16 mouse cellular contexts compared by ENCODE assay signal in genomic region chr17:46115489-46115888, GRCm38 (mm10). TPM values are rescaled to one million over a fixed set of nuclear protein-coding genes. Genes with fewer than 3 reads are reported as not detected.
DNase-seq lines count a peak whose midpoint lies in the region; ATAC-seq and TF ChIP-seq lines count a peak whose summit lies in the region.
"Had no signal": no experiment of that assay in that cellular context is flagged by ENCODE, and none has a peak within 500 bp of the region (broad histone marks: within the 10 kb centered on the region; RNA-seq: fewer than 3 reads in every experiment).

No protein-coding gene starts in this region.

- peaks cover 54% of the 10 kb centered on the region for H3K4me1 ChIP-seq in forebrain, embryonic 10.5 days
- H3K4me1 ChIP-seq in forebrain, embryonic 16.5 days (replicated peaks; ENCODE audit: control insufficient read depth, insufficient read depth, low read length) = peaks cover 10% of the 10 kb centered on the region
- H3K4me1 ChIP-seq in lung, adult 2 months (ENCODE audit: control insufficient read depth, insufficient read depth, low read length) = peaks cover 31% of the 10 kb centered on the region
- H3K4me1 ChIP-seq in lung, embryonic 15.5 days = peaks cover 65% of the 10 kb centered on the region

- 79% methylated on average over 2 of the region's 2 CpGs for WGBS in forebrain, embryonic 10.5 days
- WGBS in forebrain, embryonic 16.5 days = 68% methylated on average over 2 of the region's 2 CpGs
- WGBS in lung, adult 2 months = 18% methylated on average over 2 of the region's 2 CpGs
- 16% methylated on average over 2 of the region's 2 CpGs for WGBS in lung, embryonic 15.5 days

- no peak for TF ChIP-seq POLR2A in lung, adult 2 months (IDR thresholded peaks at IDR 0.05; ENCODE audit: borderline replicate concordance, extremely low read depth, low read depth, low read length)

- no peak for TF ChIP-seq CTCF in lung, adult 2 months (IDR thresholded peaks at IDR 0.05; ENCODE audit: insufficient read depth, low read length)

- no peak overlapping the region for H3K4me2 ChIP-seq in forebrain, embryonic 16.5 days (ENCODE audit: low read length)
- H3K4me2 ChIP-seq in lung, embryonic 15.5 days = 0 out of 2 replicates have a peak overlapping the region, but pooled peaks have one; percentile 0
- H3K4me2 ChIP-seq: midbrain, embryonic 11.5 days had no signal

- intact Hi-C loops in left cerebral cortex, postnatal 4 days (cut with DNase I) = no loop called here

- H3K36me3 ChIP-seq in forebrain, embryonic 10.5 days (replicated peaks) = peaks cover 53% of the 10 kb centered on the region
- H3K36me3 ChIP-seq in forebrain, embryonic 16.5 days (ENCODE audit: control insufficient read depth, insufficient read depth) = peaks cover 5% of the 10 kb centered on the region; the same call in 1 of the 2 replicates
- peaks cover 24% of the 10 kb centered on the region for H3K36me3 ChIP-seq in lung, embryonic 15.5 days

- H3K4me3 ChIP-seq in forebrain, embryonic 10.5 days = no peak overlapping the region
- no peak overlapping the region for H3K4me3 ChIP-seq in forebrain, embryonic 16.5 days (replicated peaks; ENCODE audit: low read length)
- no peak overlapping the region for H3K4me3 ChIP-seq in lung, adult 2 months (replicated peaks; ENCODE audit: extremely low read depth, low read depth, low read length)
- no peak overlapping the region for H3K4me3 ChIP-seq in lung, embryonic 15.5 days

- H3K27ac ChIP-seq in forebrain, embryonic 10.5 days = peak overlapping the region; percentile 32; the same call in 1 of the 2 replicates
- H3K27ac ChIP-seq in forebrain, embryonic 16.5 days (ENCODE audit: low read length) = no peak overlapping the region
- peak overlapping the region; percentile 87 for H3K27ac ChIP-seq in lung, embryonic 15.5 days

- no peak for ATAC-seq in forebrain, embryonic 16.5 days
- no peak for ATAC-seq in lung, embryonic 15.5 days (ENCODE audit: borderline replicate concordance, extremely low read depth, low FRiP score, low TSS enrichment)
- ATAC-seq in inflammation-experienced regulatory T-cells, adult 6 months = no peak
- ATAC-seq: liver, postnatal 0 days had no signal

- no peaks in the 10 kb centered on the region for H3K9me3 ChIP-seq in forebrain, embryonic 10.5 days
- H3K9me3 ChIP-seq in forebrain, embryonic 16.5 days (ENCODE audit: control insufficient read depth, low read length) = no peaks in the 10 kb centered on the region
- no peaks in the 10 kb centered on the region for H3K9me3 ChIP-seq in lung, embryonic 15.5 days

- no peaks in the 10 kb centered on the region for H3K27me3 ChIP-seq in forebrain, embryonic 10.5 days (ENCODE audit: poor library complexity, severe bottlenecking)
- no peaks in the 10 kb centered on the region for H3K27me3 ChIP-seq in forebrain, embryonic 16.5 days (replicated peaks; ENCODE audit: control insufficient read depth, insufficient read depth, low read length)
- H3K27me3 ChIP-seq in lung, embryonic 15.5 days = no peaks in the 10 kb centered on the region

- no peak overlapping the region for H3K9ac ChIP-seq in forebrain, embryonic 16.5 days (replicated peaks; ENCODE audit: low read depth, low read length)
- H3K9ac ChIP-seq in lung, embryonic 15.5 days = no peak overlapping the region
- H3K9ac ChIP-seq: liver, postnatal 0 days had no signal

- DNase-seq in forebrain, embryonic 10.5 days (ENCODE audit: extremely low spot score, low spot score) = no peak
- DNase-seq in lung, adult 18-20 months = peak; percentile 64 to 80
- DNase-seq in lung, adult 2 months = no peak
- no peak for DNase-seq in left cerebral cortex, postnatal 4 days
- no peak for DNase-seq in frontal cortex, adult 2 months (ENCODE audit: extremely low spot score in 1 of 2, low spot score in 1 of 2)
- DNase-seq: adrenal gland, postnatal 14 days; cerebellum, adult 8-10 months; gastrocnemius, postnatal 14 days; kidney, postnatal 10 days; liver, postnatal 0 days; retina, postnatal 1 day; thymus, postnatal 14 days had no signal

RNA-seq across cellular contexts. Expression of gene Mrps18a, which starts 4.7 kb away (rescaled TPM):
- polyA plus RNA-seq in forebrain, embryonic 10.5 days (2016; fragmentation: Nextera tagmentation; extraction: Ambion mirVana) = 152 and 154 TPM in 2 replicates
- polyA plus RNA-seq in forebrain, embryonic 16.5 days (2015; fragmentation: Nextera tagmentation; extraction: Ambion mirVana) = 125 and 137 TPM in 2 replicates
- polyA plus RNA-seq in lung, adult 2 months (2012; rRNA removed) = 41.3 and 44.9 TPM in 2 replicates
- polyA plus RNA-seq in lung, embryonic 15.5 days (2015; fragmentation: Nextera tagmentation; extraction: Ambion mirVana) = 143 TPM in 2 replicates
- 100 to 1,000 TPM in 2 of 3 experiments, 10 to 100 TPM in 1; 97.0 to 127 (median 110) TPM for polyA plus RNA-seq in inflammation-experienced regulatory T-cells, adult 6 months (2017; shearing (Covaris generic))
- total RNA-seq in left cerebral cortex, postnatal 4 days (2021) = 10 to 100 TPM; 75.8 to 78.3 TPM
- polyA plus RNA-seq in frontal cortex, adult 2 months (2012; rRNA removed) = 94.8 and 106 TPM in 2 replicates

RNA-seq across cellular contexts. Expression of gene Rsph9, which starts 28.5 kb away (rescaled TPM):
- 8.9 and 11.3 TPM in 2 replicates for polyA plus RNA-seq in forebrain, embryonic 10.5 days (2016; fragmentation: Nextera tagmentation; extraction: Ambion mirVana)
- polyA plus RNA-seq in forebrain, embryonic 16.5 days (2015; fragmentation: Nextera tagmentation; extraction: Ambion mirVana) = 33.7 and 48.7 TPM in 2 replicates
- polyA plus RNA-seq in lung, adult 2 months (2012; rRNA removed) = 26.0 and 28.1 TPM in 2 replicates
- 17.0 and 19.4 TPM in 2 replicates for polyA plus RNA-seq in lung, embryonic 15.5 days (2015; fragmentation: Nextera tagmentation; extraction: Ambion mirVana)
- polyA plus RNA-seq in inflammation-experienced regulatory T-cells, adult 6 months (2017; shearing (Covaris generic)) = 1 to 10 TPM in 2 of 3 experiments, under 1 TPM in 1; 0.94 to 2.3 (median 1.3) TPM
- total RNA-seq in left cerebral cortex, postnatal 4 days (2021) = 10 to 100 TPM; 40.0 to 43.8 TPM
- polyA plus RNA-seq in frontal cortex, adult 2 months (2012; rRNA removed) = 29.9 and 37.9 TPM in 2 replicates

RNA-seq across cellular contexts. Expression of gene Mad2l1bp, which starts 37.9 kb away (rescaled TPM):
- polyA plus RNA-seq in forebrain, embryonic 10.5 days (2016; fragmentation: Nextera tagmentation; extraction: Ambion mirVana) = 36.3 and 36.8 TPM in 2 replicates
- polyA plus RNA-seq in forebrain, embryonic 16.5 days (2015; fragmentation: Nextera tagmentation; extraction: Ambion mirVana) = 28.6 and 30.1 TPM in 2 replicates
- polyA plus RNA-seq in lung, adult 2 months (2012; rRNA removed) = 13.1 and 13.8 TPM in 2 replicates
- polyA plus RNA-seq in lung, embryonic 15.5 days (2015; fragmentation: Nextera tagmentation; extraction: Ambion mirVana) = 50.3 and 51.8 TPM in 2 replicates
- 10 to 100 TPM; 47.3 to 55.4 (median 53.1) TPM for polyA plus RNA-seq in inflammation-experienced regulatory T-cells, adult 6 months (2017; shearing (Covaris generic))
- 10 to 100 TPM; 16.2 to 17.8 TPM for total RNA-seq in left cerebral cortex, postnatal 4 days (2021)
- 14.2 and 14.8 TPM in 2 replicates for polyA plus RNA-seq in frontal cortex, adult 2 months (2012; rRNA removed)

RNA-seq across cellular contexts. Expression of gene Gtpbp2, which starts 45.3 kb away (rescaled TPM):
- 29.8 and 30.0 TPM in 2 replicates for polyA plus RNA-seq in forebrain, embryonic 10.5 days (2016; fragmentation: Nextera tagmentation; extraction: Ambion mirVana)
- 39.1 and 47.4 TPM in 2 replicates for polyA plus RNA-seq in forebrain, embryonic 16.5 days (2015; fragmentation: Nextera tagmentation; extraction: Ambion mirVana)
- polyA plus RNA-seq in lung, adult 2 months (2012; rRNA removed) = 134 and 161 TPM in 2 replicates
- polyA plus RNA-seq in lung, embryonic 15.5 days (2015; fragmentation: Nextera tagmentation; extraction: Ambion mirVana) = 40.5 and 50.9 TPM in 2 replicates
- polyA plus RNA-seq in inflammation-experienced regulatory T-cells, adult 6 months (2017; shearing (Covaris generic)) = 10 to 100 TPM; 47.8 to 71.3 (median 51.3) TPM
- 100 to 1,000 TPM; 111 TPM for total RNA-seq in left cerebral cortex, postnatal 4 days (2021)
- polyA plus RNA-seq in frontal cortex, adult 2 months (2012; rRNA removed) = 151 and 168 TPM in 2 replicates

Comparison
In these comparisons a context has a peak if more than half of its experiments do, and no peak if none do; other contexts are left out.
1. DNase-seq: peak in lung, adult 18-20 months (2 of 2); none in forebrain, embryonic 10.5 days (single experiment), lung, adult 2 months (single experiment), left cerebral cortex, postnatal 4 days (single experiment) and frontal cortex, adult 2 months (0 of 2).